Mouse (Mus musculus) embryonic facial prominence, embryonic 13.5 days (tissue): ENCODE measurements around the gene Pik3ip1. TPM values are rescaled to one million over a fixed set of nuclear protein-coding genes. Genes with fewer than 3 reads are reported as not detected.
A peak's percentile ranks its signal among the peaks of the same experiment; 100 is the strongest.

Experiments
- ATAC-seq: fragments of 200-750 bp; cut with Nextera tagmentation; 2 replicates; pipeline ENCODE4 v1.8.0; 2017; ENCODE audit warnings: low read depth; ENCODE audit not compliant: insufficient number of reproducible peaks, insufficient read depth, low FRiP score, low TSS enrichment
- H3K27ac ChIP-seq: fragments of 300-500 bp; sonication (generic); 2 replicates; pipeline ENCODE4 v1.5.1; 2015; ENCODE audit warnings: moderate library complexity, mild to moderate bottlenecking, inconsistent platforms
- H3K27me3 ChIP-seq: fragments of 300-500 bp; sonication (generic); 2 replicates; pipeline ENCODE4 v1.6.1; 2015; ENCODE audit warnings: mild to moderate bottlenecking, inconsistent platforms
- H3K36me3 ChIP-seq: fragments of 300-500 bp; sonication (generic); 2 replicates; pipeline ENCODE4 v1.6.1; 2015; ENCODE audit warnings: mild to moderate bottlenecking, inconsistent platforms
- H3K4me1 ChIP-seq: fragments of 300-500 bp; sonication (generic); 2 replicates; pipeline ENCODE4 v1.6.1; 2015; ENCODE audit warnings: inconsistent platforms
- H3K4me2 ChIP-seq: fragments of 300-500 bp; sonication (generic); 2 replicates; pipeline ENCODE4 v1.6.1; 2015; ENCODE audit warnings: moderate library complexity, mild to moderate bottlenecking, inconsistent platforms
- H3K4me3 ChIP-seq: fragments of 300-500 bp; sonication (generic); 2 replicates; pipeline ENCODE4 v1.5.1; 2015; ENCODE audit warnings: mild to moderate bottlenecking, inconsistent platforms
- H3K9ac ChIP-seq: fragments of 300-500 bp; sonication (generic); 2 replicates; pipeline ENCODE4 v1.6.1; 2015; ENCODE audit warnings: mild to moderate bottlenecking, inconsistent platforms
- H3K9me3 ChIP-seq: fragments of 300-500 bp; sonication (generic); 2 replicates; pipeline ENCODE4 v1.6.1; 2016; ENCODE audit warnings: inconsistent platforms
- WGBS: fragments of 180-500 bp; shearing (Covaris S2); methylation state at CpG from one replicate; pipeline ENCODE4 v1.1.7; 2015; ENCODE audit warnings: mixed read lengths; 5-methylcytosine and 5-hydroxymethylcytosine counted together
- polyA plus RNA-seq: library from polyadenylated mRNA; unstranded; fragments of >200 nt; fragmentation: Nextera tagmentation; extraction: Ambion mirVana; gene quantifications from 2 replicates; pipeline ENCODE4 v1.2.1, GENCODE M21; 2015

Gene Pik3ip1
- polyA plus RNA-seq: 12.8 and 14.6 TPM in 2 replicates

DNA sequence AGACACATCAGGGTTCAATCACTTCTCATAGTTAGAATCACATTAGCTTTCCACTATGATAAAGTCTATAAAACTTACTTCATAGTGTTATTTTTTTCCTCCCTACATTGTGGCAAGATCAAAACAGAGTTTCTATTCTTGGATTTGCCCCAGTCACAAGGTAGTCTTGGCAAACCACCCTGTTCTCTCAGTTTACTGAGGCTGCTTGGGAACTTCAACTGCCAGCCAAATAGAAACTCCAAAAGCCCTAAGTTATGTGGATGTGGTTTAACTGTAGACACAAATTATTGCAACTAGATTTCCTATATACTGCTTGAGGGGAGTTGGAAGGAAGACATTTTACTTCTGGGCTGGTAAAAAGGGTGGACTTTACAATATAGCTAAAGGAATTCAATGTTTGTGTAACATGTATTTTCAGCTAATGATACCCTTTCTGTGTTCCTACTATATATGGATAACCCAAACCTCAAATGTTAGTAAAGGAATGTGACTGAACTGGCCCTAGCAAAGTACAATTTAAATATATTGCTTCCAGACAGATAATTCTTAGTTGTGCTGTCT, at the start of gene Pik3ip1:
Gene Pik3ip1 (plus strand): TSS at position 511 of the 561 bp plus-strand sequence.
- Histone ChIP-seq H3K4me3 (peak within 1 kb of the TSS; percentile 52), H3K9ac (peak within 1 kb of the TSS; percentile 72), H3K4me1 (peaks cover 28% of the 10 kb centered on the region), H3K9me3 (no peaks in the 10 kb centered on the region), H3K27ac (peak within 1 kb of the TSS; percentile 84), H3K27me3 (no peaks in the 10 kb centered on the region), H3K36me3 (peaks cover 5% of the 10 kb centered on the region; the same call in 1 of the 2 replicates), H3K4me2 (peak within 1 kb of the TSS; percentile 99)
- ATAC-seq: no peak

DNA sequence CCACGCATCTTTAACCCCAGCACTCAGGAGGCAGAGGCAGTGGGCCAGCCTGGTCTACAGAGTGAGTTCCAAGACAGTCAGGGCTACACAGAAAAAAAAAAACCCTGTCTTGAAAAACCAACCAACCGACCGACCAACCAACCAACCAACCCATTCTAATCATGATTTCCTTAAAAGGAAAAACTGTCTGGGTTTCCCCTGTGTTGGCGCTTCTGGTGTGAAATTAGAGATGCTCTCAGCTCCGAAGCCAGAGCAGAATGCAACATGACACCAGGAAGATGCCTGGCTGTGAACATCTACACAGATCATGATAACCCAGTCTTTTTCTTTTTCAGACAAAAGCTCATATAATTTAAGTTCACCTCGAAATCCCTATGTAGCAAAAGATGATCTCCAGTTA, 47.3 kb upstream of the Pik3ip1 start:
- H3K4me1 ChIP-seq: peaks cover 3% of the 10 kb centered on the region; the same call in 1 of the 2 replicates
- no peak overlapping the region for H3K9ac ChIP-seq
- 72% methylated on average over 6 of the region's 6 CpGs for WGBS
- H3K9me3 ChIP-seq: peaks cover 10% of the 10 kb centered on the region
- no peak overlapping the region for H3K4me2 ChIP-seq
- no peak for ATAC-seq
- H3K27me3 ChIP-seq: no peaks in the 10 kb centered on the region
- H3K4me3 ChIP-seq: no peak overlapping the region
- H3K36me3 ChIP-seq: no peaks in the 10 kb centered on the region
- H3K27ac ChIP-seq: no peak overlapping the region

DNA sequence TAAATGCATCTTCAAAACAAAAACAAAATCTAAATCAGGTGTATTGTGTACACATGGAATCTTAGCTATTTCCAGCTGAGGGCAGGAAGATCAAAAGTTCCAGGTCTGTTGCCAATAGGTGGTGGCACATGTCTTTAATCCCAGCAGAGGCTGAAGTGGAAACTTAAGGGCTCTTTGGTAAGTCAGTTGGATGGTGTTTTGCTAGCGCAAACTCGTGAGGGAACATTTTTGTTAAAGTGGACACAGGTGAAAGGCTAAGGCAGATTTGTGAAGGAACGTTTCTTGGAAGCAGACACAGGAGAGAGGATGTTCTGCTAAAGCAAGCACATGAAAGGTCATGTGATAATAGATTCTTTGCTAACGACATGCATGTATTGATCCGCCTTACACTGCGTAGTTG, 46.6 kb upstream of the Pik3ip1 start:
- Histone ChIP-seq H3K36me3 (no peaks in the 10 kb centered on the region), H3K4me3 (no peak overlapping the region), H3K4me2 (no peak overlapping the region), H3K9ac (no peak overlapping the region), H3K27ac (no peak overlapping the region), H3K4me1 (peaks cover 7% of the 10 kb centered on the region; the same call in 1 of the 2 replicates), H3K9me3 (peaks cover 10% of the 10 kb centered on the region), H3K27me3 (no peaks in the 10 kb centered on the region)
- no peak for ATAC-seq
- WGBS: 81% methylated on average over 6 of the region's 6 CpGs

DNA sequence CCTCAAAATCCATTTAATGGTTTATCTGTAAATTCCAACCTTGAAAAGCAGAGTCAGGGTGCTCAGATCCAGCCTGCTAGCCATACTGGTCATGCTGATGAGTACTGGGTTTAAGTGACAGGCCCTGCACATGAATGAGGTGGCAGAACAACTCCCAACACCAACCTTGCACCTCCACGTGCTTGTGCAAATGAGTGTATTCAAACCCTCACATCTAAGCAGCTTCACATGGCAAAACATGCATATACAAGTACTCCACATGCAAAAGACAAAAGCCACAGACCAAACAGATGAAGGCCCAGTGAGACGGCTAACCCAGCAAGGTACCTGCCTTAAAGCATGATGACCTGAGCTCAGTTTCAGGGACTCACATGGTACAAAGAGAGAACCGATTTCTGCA, 44.3 kb upstream of the Pik3ip1 start:
- Histone ChIP-seq H3K4me1 (peaks cover 8% of the 10 kb centered on the region), H3K4me3 (no peak overlapping the region), H3K27ac (no peak overlapping the region), H3K4me2 (no peak overlapping the region), H3K36me3 (peaks cover 1% of the 10 kb centered on the region; the same call in 1 of the 2 replicates), H3K9me3 (peaks cover 10% of the 10 kb centered on the region), H3K9ac (no peak overlapping the region), H3K27me3 (no peaks in the 10 kb centered on the region)
- ATAC-seq: no peak
- 84% methylated on average over 3 of the region's 3 CpGs for WGBS

DNA sequence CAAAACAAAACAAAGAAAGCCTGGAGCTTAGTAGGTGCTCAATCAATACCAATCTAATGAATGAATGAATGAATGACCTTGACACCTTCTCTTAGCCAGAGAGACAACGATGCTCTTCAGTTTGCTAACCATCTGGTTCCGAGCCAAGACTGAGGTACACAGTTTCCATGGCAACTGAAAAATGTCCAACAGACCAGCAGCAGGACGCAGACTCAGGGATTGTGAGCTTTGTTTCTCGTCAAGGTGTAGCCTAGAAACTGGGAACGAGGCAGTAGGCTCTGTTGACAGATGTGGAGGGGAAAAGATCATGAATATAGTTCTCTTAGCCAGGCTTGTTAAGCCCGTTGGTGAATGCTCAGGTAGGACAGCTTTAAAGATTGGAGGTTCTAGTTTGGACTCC, 43.1 kb upstream of the Pik3ip1 start:
- Histone ChIP-seq H3K9me3 (0 out of 2 replicates have a peak, but pooled peaks cover 5% of the 10 kb centered on the region), H3K27ac (no peak overlapping the region), H3K27me3 (no peaks in the 10 kb centered on the region), H3K4me1 (peaks cover 14% of the 10 kb centered on the region), H3K9ac (no peak overlapping the region), H3K4me2 (no peak overlapping the region), H3K36me3 (peaks cover 6% of the 10 kb centered on the region; the same call in 1 of the 2 replicates), H3K4me3 (no peak overlapping the region)
- WGBS: 45% methylated on average over 6 of the region's 6 CpGs
- no peak for ATAC-seq

DNA sequence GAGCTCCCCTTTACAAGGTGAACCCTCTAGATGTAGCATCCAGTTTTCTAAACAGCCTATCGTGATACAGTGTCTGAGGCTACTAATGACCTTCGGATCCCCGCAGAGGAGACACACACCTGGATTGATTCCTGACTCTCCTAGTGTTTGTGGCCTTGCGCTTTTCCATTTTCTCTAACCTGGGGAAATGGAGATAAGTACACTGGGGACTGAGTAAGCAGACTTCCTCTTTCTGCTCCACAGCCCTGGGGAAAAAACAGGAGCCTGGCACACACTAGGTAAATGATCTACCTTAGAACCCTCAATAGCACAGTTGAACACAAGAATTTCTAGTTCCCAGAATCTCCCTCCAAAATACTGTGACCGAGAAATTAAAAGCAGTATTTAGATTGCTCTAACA, 42.3 kb upstream of the Pik3ip1 start:
- WGBS: 65% methylated on average over 5 of the region's 5 CpGs
- ATAC-seq: no peak
- Histone ChIP-seq H3K4me3 (peak overlapping the region; percentile 79), H3K4me2 (peak overlapping the region; percentile 99), H3K9ac (peak overlapping the region; percentile 99; the same call in 1 of the 2 replicates), H3K9me3 (0 out of 2 replicates have a peak, but pooled peaks cover 1% of the 10 kb centered on the region), H3K27ac (peak overlapping the region; percentile 100), H3K36me3 (peaks cover 6% of the 10 kb centered on the region; the same call in 1 of the 2 replicates), H3K27me3 (no peaks in the 10 kb centered on the region), H3K4me1 (peaks cover 18% of the 10 kb centered on the region)

DNA sequence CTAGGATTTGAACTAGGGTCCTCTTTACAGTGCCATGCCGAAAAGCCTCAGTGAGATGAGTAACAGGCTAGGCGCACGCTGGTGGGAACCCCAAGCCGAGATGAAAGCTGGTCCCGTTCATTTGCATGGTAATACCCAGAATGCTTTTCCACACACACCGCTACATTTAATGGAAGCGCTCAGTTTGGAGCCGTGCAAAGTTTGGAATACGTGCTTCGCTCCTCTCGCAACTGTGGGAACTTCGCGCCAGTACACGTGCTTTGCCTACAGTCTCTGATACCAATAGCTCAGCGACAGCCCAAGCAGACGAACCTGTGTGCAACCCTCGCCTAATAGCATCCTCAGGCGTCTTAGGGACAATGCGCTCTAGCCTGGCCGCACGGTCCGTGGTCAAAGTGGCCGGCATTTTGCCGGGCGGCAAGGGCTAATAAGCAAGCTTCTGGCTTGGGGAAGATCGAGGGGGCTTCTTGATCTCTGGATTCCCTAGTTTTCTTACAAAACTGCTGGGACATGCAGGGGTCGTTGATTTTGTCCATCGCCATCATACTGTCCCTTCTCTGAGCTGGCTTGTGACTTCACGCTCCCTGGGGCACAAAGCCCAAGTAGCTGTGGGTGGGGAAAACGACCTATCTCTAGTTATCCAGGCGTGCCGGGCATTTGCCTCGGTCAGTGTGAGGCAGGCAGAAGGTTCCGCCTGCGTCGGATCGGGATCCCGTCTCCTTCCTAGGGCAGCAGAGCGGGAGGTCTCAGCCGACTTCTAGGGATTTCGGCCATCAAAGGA, 41.5 kb upstream of the Pik3ip1 start, which contains the start of gene Patz1:
Gene Patz1 (plus strand): TSS at position 354 of the 781 bp plus-strand sequence.
- H3K36me3 ChIP-seq: peaks cover 14% of the 10 kb centered on the region
- no peaks in the 10 kb centered on the region for H3K27me3 ChIP-seq
- H3K9ac ChIP-seq: peak within 1 kb of the TSS; percentile 99
- WGBS: under 1% methylated on average over 41 of the region's 41 CpGs
- H3K9me3 ChIP-seq: no peaks in the 10 kb centered on the region
- H3K4me1 ChIP-seq: peaks cover 26% of the 10 kb centered on the region
- ATAC-seq: no peak
- peak within 1 kb of the TSS; percentile 79 for H3K4me3 ChIP-seq
- H3K4me2 ChIP-seq: peak within 1 kb of the TSS; percentile 99
- peak within 1 kb of the TSS; percentile 100 for H3K27ac ChIP-seq

DNA sequence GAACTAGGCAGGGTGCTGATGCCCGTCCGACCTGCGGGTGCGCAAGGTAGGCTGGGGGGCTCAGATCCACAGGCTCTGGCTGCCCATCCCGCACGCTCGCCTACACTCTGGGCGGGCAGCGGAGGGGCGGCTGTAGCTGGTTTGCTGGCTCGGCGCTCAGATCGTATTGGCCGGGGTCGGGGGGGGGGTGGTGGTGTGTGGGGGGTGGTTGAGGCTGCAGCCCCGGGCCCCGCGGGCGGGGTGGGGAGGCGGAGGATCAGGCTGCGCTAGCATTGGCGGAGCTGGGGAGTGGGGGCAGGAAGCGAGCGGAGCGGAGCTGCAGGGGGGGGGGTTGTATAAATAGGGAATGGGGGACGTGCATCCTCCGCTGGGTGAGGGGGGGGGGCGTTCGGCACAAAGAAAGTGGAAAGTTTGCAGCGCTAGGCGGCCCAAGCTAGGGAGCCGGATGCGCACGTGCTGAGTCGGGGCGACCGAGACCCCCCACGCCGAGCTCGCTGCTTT, 40.8 kb upstream of the Pik3ip1 start:
- Histone ChIP-seq H3K4me2 (peak overlapping the region; percentile 99), H3K27ac (peak overlapping the region; percentile 100), H3K9me3 (no peaks in the 10 kb centered on the region), H3K4me3 (peak overlapping the region; percentile 79), H3K4me1 (peaks cover 33% of the 10 kb centered on the region), H3K36me3 (peaks cover 21% of the 10 kb centered on the region), H3K9ac (peak overlapping the region; percentile 99), H3K27me3 (no peaks in the 10 kb centered on the region)
- under 1% methylated on average over 34 of the region's 40 CpGs for WGBS
- peak; percentile 86 for ATAC-seq

DNA sequence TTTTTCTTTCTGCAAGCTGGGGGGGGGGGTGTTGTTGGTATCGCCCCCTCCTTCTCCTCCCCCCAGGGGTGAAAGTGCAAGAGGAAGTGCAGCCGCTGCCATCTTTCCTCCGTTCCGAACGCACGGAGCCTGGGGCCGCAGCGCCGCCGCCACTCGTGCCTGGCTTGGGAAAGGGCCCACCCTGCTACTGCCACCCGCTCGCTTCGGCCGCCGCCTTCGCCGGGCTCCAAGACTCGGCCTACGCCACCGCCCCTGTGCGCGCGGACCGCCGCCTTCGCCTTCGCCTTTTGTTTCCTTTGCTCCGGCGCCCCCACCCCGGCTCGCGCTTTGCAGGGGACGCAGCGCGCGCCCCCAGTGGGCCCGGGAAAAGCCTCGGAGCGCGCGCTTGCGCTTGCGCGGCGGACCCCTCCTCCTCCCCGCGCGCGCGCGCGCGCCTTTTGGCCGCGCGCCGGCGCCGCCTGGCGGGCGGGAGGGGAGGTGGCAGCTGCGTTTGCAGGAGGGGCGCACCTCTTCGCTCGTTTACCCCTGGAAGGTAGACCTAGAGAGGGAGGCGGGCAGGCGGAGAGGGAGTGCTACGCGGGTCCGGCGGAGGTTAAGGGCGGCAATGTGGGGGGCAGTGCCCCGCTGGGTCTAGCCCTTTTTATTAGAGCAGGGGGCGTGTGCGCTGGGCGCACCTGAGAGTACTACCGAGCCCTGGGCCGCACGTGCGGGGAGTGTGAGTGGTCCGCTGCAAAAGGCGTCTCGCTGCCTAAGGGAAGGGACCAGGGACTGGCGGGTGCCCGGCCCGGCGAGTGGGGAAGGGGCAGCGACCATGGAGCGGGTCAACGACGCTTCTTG, 40.2 kb upstream of the Pik3ip1 start:
- H3K9me3 ChIP-seq: no peaks in the 10 kb centered on the region
- peak overlapping the region; percentile 99 for H3K4me2 ChIP-seq
- peak overlapping the region; percentile 79 for H3K4me3 ChIP-seq
- ATAC-seq: peak; percentile 60
- WGBS: under 1% methylated on average over 89 of the region's 92 CpGs
- H3K27ac ChIP-seq: peak overlapping the region; percentile 100
- peak overlapping the region; percentile 99 for H3K9ac ChIP-seq
- H3K4me1 ChIP-seq: peaks cover 37% of the 10 kb centered on the region
- H3K36me3 ChIP-seq: peaks cover 26% of the 10 kb centered on the region
- H3K27me3 ChIP-seq: no peaks in the 10 kb centered on the region

DNA sequence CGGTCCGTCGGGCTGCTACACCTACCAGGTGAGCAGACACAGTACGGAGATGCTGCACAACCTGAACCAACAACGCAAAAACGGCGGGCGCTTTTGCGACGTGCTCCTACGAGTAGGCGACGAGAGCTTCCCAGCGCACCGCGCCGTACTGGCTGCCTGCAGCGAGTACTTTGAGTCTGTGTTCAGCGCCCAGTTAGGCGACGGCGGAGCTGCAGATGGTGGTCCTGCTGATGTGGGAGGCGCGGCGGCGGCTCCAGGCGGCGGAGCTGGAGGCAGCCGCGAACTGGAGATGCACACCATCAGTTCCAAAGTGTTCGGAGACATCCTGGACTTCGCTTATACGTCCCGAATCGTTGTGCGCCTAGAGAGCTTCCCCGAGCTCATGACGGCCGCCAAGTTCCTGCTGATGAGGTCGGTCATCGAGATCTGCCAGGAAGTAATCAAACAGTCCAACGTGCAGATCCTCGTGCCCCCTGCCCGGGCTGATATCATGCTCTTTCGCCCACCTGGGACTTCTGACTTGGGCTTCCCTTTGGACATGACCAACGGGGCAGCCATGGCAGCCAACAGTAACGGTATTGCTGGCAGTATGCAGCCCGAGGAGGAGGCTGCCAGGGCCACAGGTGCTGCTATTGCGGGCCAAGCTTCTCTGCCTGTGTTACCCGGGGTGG, 39.4 kb upstream of the Pik3ip1 start:
- under 1% methylated on average over 50 of the region's 50 CpGs for WGBS
- ATAC-seq: no peak
- Histone ChIP-seq H3K27ac (peak overlapping the region; percentile 100), H3K4me2 (peak overlapping the region; percentile 99), H3K9ac (peak overlapping the region; percentile 99), H3K27me3 (no peaks in the 10 kb centered on the region), H3K4me3 (peak overlapping the region; percentile 79), H3K36me3 (peaks cover 33% of the 10 kb centered on the region), H3K9me3 (no peaks in the 10 kb centered on the region), H3K4me1 (peaks cover 45% of the 10 kb centered on the region)
